Mouse (Mus musculus) cerebellum, adult 2 months (tissue): Measurements from ENCODE around the gene Efna2. TPM values are rescaled to one million over a fixed set of nuclear protein-coding genes. Genes with fewer than 3 reads are reported as not detected.
A peak's percentile ranks its signal among the peaks of the same experiment; 100 is the strongest.

Experiments
- DNase-seq, 2 experiments: peaks; one replicate each; pipeline ENCODE4 v3.0.0; 2021
- H3K27ac ChIP-seq: fragments of 200-500 bp; 2 replicates; pipeline ENCODE4 v1.5.1; 2012; ENCODE audit warnings: low read length, control low read depth, inconsistent platforms; ENCODE audit not compliant: insufficient read depth
- H3K27me3 ChIP-seq: fragments of 200-500 bp; 2 replicates; pipeline ENCODE4 v1.6.1; 2012; ENCODE audit warnings: inconsistent platforms, mild to moderate bottlenecking, low read length, moderate library complexity; ENCODE audit not compliant: control insufficient read depth, insufficient read depth
- H3K4me1 ChIP-seq: fragments of 200-500 bp; 2 replicates; pipeline ENCODE4 v1.6.1; 2011; ENCODE audit warnings: low read length; ENCODE audit not compliant: control insufficient read depth, insufficient read depth
- H3K4me3 ChIP-seq: fragments of 200-500 bp; replicated peaks from 2 replicates; pipeline ENCODE3; 2011; ENCODE audit warnings: mild to moderate bottlenecking, low read depth, low read length, control low read depth; ENCODE audit not compliant: insufficient read depth
- CTCF ChIP-seq: fragments of 200-500 bp; IDR thresholded peaks from 2 replicates; pipeline ENCODE4 v1.5.1; 2011; ENCODE audit warnings: low read depth, mild to moderate bottlenecking, control low read depth, low read length, moderate library complexity, borderline replicate concordance; ENCODE audit not compliant: insufficient read depth
- POLR2A ChIP-seq: fragments of 200-500 bp; IDR thresholded peaks from 2 replicates; pipeline ENCODE4 v1.6.1; 2011; ENCODE audit warnings: low read length, control low read depth, borderline replicate concordance; ENCODE audit not compliant: insufficient read depth
- WGBS: fragments of 180-500 bp; shearing (Covaris S2); methylation state at CpG from one replicate; pipeline ENCODE4 v1.1.7; 2018; 5-methylcytosine and 5-hydroxymethylcytosine counted together
- polyA plus RNA-seq: library from polyadenylated mRNA; depleted of rRNA; stranded (reverse); fragments of >200 nt; gene quantifications from 2 replicates; pipeline ENCODE4 v1.2.3, GENCODE M21; 2012

Gene Efna2
- polyA plus RNA-seq, 1 experiment, result 10.2 TPM

- DNase-seq, result peak; percentile 80 to 85
- peak; percentile 88 for TF ChIP-seq CTCF
- TF ChIP-seq POLR2A, result no peak
- Histone ChIP-seq H3K27ac (no peak overlapping the region), H3K4me1 (peaks cover 35% of the 10 kb centered on the region), H3K4me3 (no peak overlapping the region), H3K27me3 (no peaks in the 10 kb centered on the region)
- 40% methylated on average over 20 of the region's 20 CpGs for WGBS
These were observed 34.1 kb upstream of the Efna2 start for GRCm38 (mm10) chr10:80144864-80145838.

GRCm38 (mm10) chr10:80145896-80146295 is 33.4 kb upstream of the Efna2 start:
- TF ChIP-seq CTCF (no peak), POLR2A (no peak)
- WGBS, result 19% methylated on average over 6 of the region's 6 CpGs

GRCm38 (mm10) chr10:80146568-80147011 is 32.7 kb upstream of the Efna2 start:
- H3K27ac ChIP-seq, result no peak overlapping the region
- DNase-seq, result no peak
- 72% methylated on average over 4 of the region's 4 CpGs for WGBS
- no peak overlapping the region for H3K4me3 ChIP-seq
- H3K27me3 ChIP-seq, result no peaks in the 10 kb centered on the region
- TF ChIP-seq CTCF, result no peak
- no peak for TF ChIP-seq POLR2A
- peaks cover 40% of the 10 kb centered on the region for H3K4me1 ChIP-seq

More at GRCm38 (mm10) chr10:80145896-80146295, 33.4 kb upstream of the Efna2 start:
- peaks cover 35% of the 10 kb centered on the region for H3K4me1 ChIP-seq
- H3K27me3 ChIP-seq, result no peaks in the 10 kb centered on the region
- H3K27ac ChIP-seq, result no peak overlapping the region
- no peak for DNase-seq
- no peak overlapping the region for H3K4me3 ChIP-seq

GRCm38 (mm10) chr10:80147146-80147718 is 32.0 kb upstream of the Efna2 start:
- Histone ChIP-seq H3K27me3 (no peaks in the 10 kb centered on the region), H3K27ac (peak overlapping the region; percentile 68), H3K4me3 (no peak overlapping the region), H3K4me1 (peaks cover 47% of the 10 kb centered on the region)
- no peak for TF ChIP-seq CTCF
- no peak for TF ChIP-seq POLR2A
- WGBS, result 63% methylated on average over 5 of the region's 5 CpGs
- DNase-seq, result no peak

- peak within 1 kb of the TSS; percentile 77 for H3K4me3 ChIP-seq
- H3K4me1 ChIP-seq, result peaks cover 53% of the 10 kb centered on the region
- H3K27ac ChIP-seq, result peak within 1 kb of the TSS; percentile 93
- peak; percentile 73 to 77 for DNase-seq
- TF ChIP-seq CTCF, result 0 out of 2 replicates have a peak, but pooled peaks have one; percentile 28
- 0 out of 2 replicates have a peak, but pooled peaks have one; percentile 14 for TF ChIP-seq POLR2A
- 2% methylated on average over 42 of the region's 42 CpGs for whole genome bisulfite sequencing
- no peaks in the 10 kb centered on the region for H3K27me3 ChIP-seq
These were observed 31.3 kb upstream of the Efna2 start, which contains the start of gene Midn for GRCm38 (mm10) chr10:80147719-80148601. Midn (plus strand) TSS chr10:80148272.

GRCm38 (mm10) chr10:80148610-80149290 is 30.5 kb upstream of the Efna2 start:
- peak; percentile 38; the same call in 1 of the 2 replicates for TF ChIP-seq POLR2A
- TF ChIP-seq CTCF, result peak; percentile 62; the same call in 1 of the 2 replicates
- Histone ChIP-seq H3K27ac (peak overlapping the region; percentile 93), H3K4me1 (peaks cover 51% of the 10 kb centered on the region), H3K27me3 (no peaks in the 10 kb centered on the region), H3K4me3 (peak overlapping the region; percentile 77)
- WGBS, result 1% methylated on average over 57 of the region's 57 CpGs
- peak; percentile 96 for DNase-seq
